Mouse (Mus musculus) lung, embryonic 15.5 days (tissue): ENCODE results near the gene Dzip1l. TPM values are rescaled to one million over a fixed set of nuclear protein-coding genes. Genes with fewer than 3 reads are reported as not detected.

Experiments
- ATAC-seq: fragments of 200-750 bp; cut with Nextera tagmentation; 2 replicates; pipeline ENCODE4 v1.8.0; 2017; ENCODE audit warnings: moderate number of reproducible peaks, borderline replicate concordance; ENCODE audit not compliant: low FRiP score, low TSS enrichment; ENCODE audit errors: extremely low read depth
- H3K27ac ChIP-seq: fragments of 300-500 bp; sonication (generic); 2 replicates; pipeline ENCODE4 v1.5.1; 2015; ENCODE audit warnings: moderate library complexity, mild to moderate bottlenecking, inconsistent platforms
- H3K27me3 ChIP-seq: fragments of 300-500 bp; sonication (generic); 2 replicates; pipeline ENCODE4 v1.6.1; 2015; ENCODE audit warnings: inconsistent platforms
- H3K36me3 ChIP-seq: fragments of 300-500 bp; sonication (generic); 2 replicates; pipeline ENCODE4 v1.6.1; 2015; ENCODE audit warnings: inconsistent platforms
- H3K4me1 ChIP-seq: fragments of 300-500 bp; sonication (generic); 2 replicates; pipeline ENCODE4 v1.6.1; 2015; ENCODE audit warnings: inconsistent platforms
- H3K4me2 ChIP-seq: fragments of 300-500 bp; sonication (generic); 2 replicates; pipeline ENCODE4 v1.6.1; 2015; ENCODE audit warnings: inconsistent platforms, mild to moderate bottlenecking, moderate library complexity
- H3K4me3 ChIP-seq: fragments of 300-500 bp; sonication (generic); 2 replicates; pipeline ENCODE4 v1.5.1; 2015; ENCODE audit warnings: mild to moderate bottlenecking, inconsistent platforms
- H3K9ac ChIP-seq: fragments of 300-500 bp; sonication (generic); 2 replicates; pipeline ENCODE4 v1.6.1; 2015; ENCODE audit warnings: inconsistent platforms
- H3K9me3 ChIP-seq: fragments of 300-500 bp; sonication (generic); 2 replicates; pipeline ENCODE4 v1.6.1; 2016; ENCODE audit warnings: inconsistent platforms
- WGBS: fragments of 180-500 bp; shearing (Covaris S2); methylation state at CpG from one replicate; pipeline ENCODE4 v1.1.7; 2015; 5-methylcytosine and 5-hydroxymethylcytosine counted together
- polyA plus RNA-seq: library from polyadenylated mRNA; unstranded; fragments of >200 nt; fragmentation: Nextera tagmentation; extraction: Ambion mirVana; gene quantifications from 2 replicates; pipeline ENCODE4 v1.2.1, GENCODE M21; 2015

Gene Dzip1l
- polyA plus RNA-seq, 1 experiment from 2014 or later = 33.8 TPM

DNA sequence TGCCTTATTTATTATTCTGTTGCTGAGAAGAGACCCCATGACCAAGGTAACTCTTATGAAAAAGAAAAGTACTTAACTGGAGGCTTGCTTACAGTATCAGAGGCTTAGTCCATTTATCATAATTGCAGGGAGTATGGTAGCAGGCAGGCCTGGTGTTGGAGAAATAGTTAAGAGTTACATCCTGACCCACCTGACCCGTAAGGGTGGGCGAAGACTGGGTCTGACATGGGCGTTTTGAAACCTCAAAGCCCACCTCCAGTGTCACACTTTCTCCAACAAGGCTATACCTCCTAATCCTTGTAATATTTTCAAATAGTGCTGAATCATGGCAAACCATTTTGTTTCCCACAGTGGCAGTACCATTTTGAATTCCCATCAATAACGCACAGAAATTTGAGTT is 715 bp upstream of the Dzip1l start:
- Histone ChIP-seq H3K9ac (peak overlapping the region; percentile 65; the same call in 1 of the 2 replicates), H3K36me3 (no peaks in the 10 kb centered on the region), H3K9me3 (no peaks in the 10 kb centered on the region), H3K4me2 (peak overlapping the region; percentile 76), H3K27me3 (no peaks in the 10 kb centered on the region), H3K27ac (peak overlapping the region; percentile 97), H3K4me1 (peaks cover 16% of the 10 kb centered on the region), H3K4me3 (no peak overlapping the region)
- 53% methylated on average over 4 of the region's 4 CpGs for WGBS
- no peak for ATAC-seq

DNA sequence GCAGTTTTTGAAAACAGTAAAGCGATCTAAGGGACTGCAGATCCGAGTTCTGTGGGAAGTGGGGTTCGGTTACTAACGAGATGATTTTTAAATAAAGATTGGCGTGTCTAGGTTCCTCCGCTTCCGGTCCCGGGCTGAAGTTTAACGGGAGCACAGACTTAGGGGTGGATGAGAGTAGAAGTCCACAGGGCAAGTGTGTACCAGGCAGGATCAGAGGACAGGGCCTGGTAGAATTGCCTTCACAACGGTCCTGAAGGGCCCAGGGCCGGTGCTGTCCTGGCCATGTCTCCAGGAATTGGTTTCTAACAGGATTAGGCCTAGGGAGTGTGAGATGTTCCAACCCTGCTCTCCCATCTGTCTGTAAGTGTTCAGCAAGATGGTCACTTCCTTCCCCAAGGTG is 775 bp downstream of the Dzip1l start:
- WGBS = under 1% methylated on average over 11 of the region's 11 CpGs
- Histone ChIP-seq H3K27ac (peak overlapping the region; percentile 97), H3K36me3 (peaks cover 10% of the 10 kb centered on the region; the same call in 1 of the 2 replicates), H3K4me3 (peak overlapping the region; percentile 65), H3K4me2 (peak overlapping the region; percentile 76), H3K9me3 (no peaks in the 10 kb centered on the region), H3K27me3 (no peaks in the 10 kb centered on the region), H3K9ac (peak overlapping the region; percentile 65), H3K4me1 (peaks cover 13% of the 10 kb centered on the region)
- ATAC-seq = peak; percentile 47; the same call in 1 of the 2 replicates

DNA sequence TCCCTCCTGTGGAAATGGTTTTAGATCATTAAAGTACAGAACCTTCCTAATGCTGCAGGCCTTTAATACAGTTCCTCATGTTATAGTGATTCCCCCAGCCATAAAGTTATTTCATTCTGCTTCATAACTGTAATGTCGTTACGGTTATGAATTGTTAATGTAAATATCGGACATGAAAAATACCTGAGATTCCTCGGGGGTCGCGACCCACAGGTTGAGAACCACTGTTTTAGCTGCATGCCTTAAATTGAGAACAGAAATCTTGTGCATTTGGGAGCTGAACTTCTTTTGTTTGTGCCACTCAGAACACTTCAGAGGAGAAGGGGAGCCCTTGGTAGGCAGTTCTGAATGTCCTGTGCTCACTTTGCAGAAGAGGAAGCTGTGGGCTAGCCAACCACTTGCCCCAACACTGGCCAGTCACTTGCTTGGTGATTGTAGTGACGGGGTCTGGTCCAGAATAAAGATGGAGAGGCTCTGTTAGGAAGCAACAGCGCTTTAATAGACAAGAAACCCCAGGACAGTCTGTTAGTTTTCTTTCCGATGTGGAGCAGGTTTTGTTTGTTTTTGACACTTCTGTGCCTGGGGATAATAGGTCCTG is 1.3 kb downstream of the Dzip1l start:
- H3K4me2 ChIP-seq = peak overlapping the region; percentile 76
- peak overlapping the region; percentile 65 for H3K4me3 ChIP-seq
- H3K27ac ChIP-seq = peak overlapping the region; percentile 97
- no peak for ATAC-seq
- peaks cover 13% of the 10 kb centered on the region for H3K4me1 ChIP-seq
- peak overlapping the region; percentile 65 for H3K9ac ChIP-seq
- WGBS = 26% methylated on average over 9 of the region's 9 CpGs
- no peaks in the 10 kb centered on the region for H3K9me3 ChIP-seq
- H3K27me3 ChIP-seq = no peaks in the 10 kb centered on the region
- peaks cover 11% of the 10 kb centered on the region; the same call in 1 of the 2 replicates for H3K36me3 ChIP-seq

DNA sequence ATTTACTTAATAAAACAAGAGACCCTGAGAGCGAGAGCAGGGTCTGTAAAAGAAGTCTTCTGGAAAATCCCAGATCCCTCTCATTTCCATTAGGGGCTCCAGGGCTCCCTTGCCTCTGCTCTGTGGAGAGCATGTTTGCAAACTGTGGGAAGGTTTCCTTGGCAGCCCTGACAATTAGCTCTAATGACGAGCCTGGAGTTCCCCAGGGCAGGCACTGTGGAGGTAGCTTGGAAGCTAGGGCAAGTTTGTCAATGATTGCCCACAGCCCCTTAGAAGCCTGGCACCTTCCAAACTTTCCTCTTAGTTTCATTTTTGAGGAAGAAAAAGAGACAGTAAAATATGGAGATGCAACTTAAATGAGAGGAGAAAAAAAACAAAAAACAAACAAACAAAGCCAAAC is 2.5 kb downstream of the Dzip1l start:
- no peak overlapping the region for H3K27ac ChIP-seq
- no peak for ATAC-seq

DNA sequence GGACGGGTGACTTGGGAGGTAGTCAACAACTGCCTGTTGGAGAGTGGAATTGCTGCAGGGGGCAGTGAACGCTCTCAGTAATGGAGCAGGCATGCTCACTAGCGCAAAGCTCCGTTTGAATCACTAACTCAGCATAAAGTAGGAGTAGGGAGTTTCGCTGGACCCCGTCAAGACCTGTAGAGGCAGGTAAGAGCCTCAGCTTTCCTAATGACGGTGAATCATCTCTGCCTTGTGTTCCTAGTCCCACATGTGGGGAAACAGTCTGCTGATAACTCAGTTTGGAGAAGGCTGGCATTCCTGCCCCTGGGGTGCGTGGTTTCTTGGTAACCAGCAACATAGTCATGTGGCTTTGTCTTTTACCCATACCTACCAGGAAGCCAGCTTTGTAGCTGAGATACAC is 3.0 kb downstream of the Dzip1l start:
- peaks cover 13% of the 10 kb centered on the region for H3K4me1 ChIP-seq
- 52% methylated on average over 8 of the region's 8 CpGs for whole genome bisulfite sequencing
- H3K27me3 ChIP-seq = no peaks in the 10 kb centered on the region
- no peak for ATAC-seq
- H3K27ac ChIP-seq = no peak overlapping the region
- peaks cover 24% of the 10 kb centered on the region for H3K36me3 ChIP-seq
- H3K4me3 ChIP-seq = 0 out of 2 replicates have a peak overlapping the region, but pooled peaks have one; percentile 3
- H3K4me2 ChIP-seq = peak overlapping the region; percentile 76
- no peaks in the 10 kb centered on the region for H3K9me3 ChIP-seq
- no peak overlapping the region for H3K9ac ChIP-seq

More for the DNA sequence above, 2.5 kb downstream of the Dzip1l start:
- H3K4me2 ChIP-seq = peak overlapping the region; percentile 76
- H3K36me3 ChIP-seq = peaks cover 19% of the 10 kb centered on the region; the same call in 1 of the 2 replicates
- no peak overlapping the region for H3K9ac ChIP-seq
- H3K9me3 ChIP-seq = no peaks in the 10 kb centered on the region
- 57% methylated on average over 2 of the region's 2 CpGs for WGBS
- H3K27me3 ChIP-seq = no peaks in the 10 kb centered on the region
- 0 out of 2 replicates have a peak overlapping the region, but pooled peaks have one; percentile 3 for H3K4me3 ChIP-seq
- H3K4me1 ChIP-seq = peaks cover 13% of the 10 kb centered on the region

DNA sequence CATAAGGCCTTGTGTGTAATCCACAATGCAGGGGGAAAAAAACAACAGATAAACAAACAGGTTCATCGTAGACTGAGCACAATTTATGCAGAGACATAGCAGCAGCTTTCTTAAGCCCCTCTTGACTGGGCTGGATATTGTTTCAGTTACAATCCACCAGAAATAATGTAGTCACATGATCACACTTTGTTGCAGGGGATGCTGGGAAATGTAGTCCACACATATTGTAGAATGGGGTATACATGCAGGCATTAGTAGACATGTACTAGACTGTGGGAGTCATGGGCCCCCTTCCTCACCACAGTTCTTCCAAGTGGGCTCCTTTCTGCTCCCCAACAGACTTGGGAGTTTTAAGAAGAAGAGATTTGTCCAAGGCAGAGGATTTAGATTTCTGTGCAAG is 7.5 kb downstream of the Dzip1l start:
- no peak overlapping the region for H3K9ac ChIP-seq
- no peak overlapping the region for H3K4me2 ChIP-seq
- H3K27me3 ChIP-seq = no peaks in the 10 kb centered on the region
- no peak for ATAC-seq
- H3K4me1 ChIP-seq = peaks cover 6% of the 10 kb centered on the region
- peaks cover 57% of the 10 kb centered on the region for H3K36me3 ChIP-seq
- 87% methylated on average over 1 of the region's 1 CpGs for WGBS
- H3K4me3 ChIP-seq = no peak overlapping the region
- H3K27ac ChIP-seq = no peak overlapping the region
- no peaks in the 10 kb centered on the region for H3K9me3 ChIP-seq

DNA sequence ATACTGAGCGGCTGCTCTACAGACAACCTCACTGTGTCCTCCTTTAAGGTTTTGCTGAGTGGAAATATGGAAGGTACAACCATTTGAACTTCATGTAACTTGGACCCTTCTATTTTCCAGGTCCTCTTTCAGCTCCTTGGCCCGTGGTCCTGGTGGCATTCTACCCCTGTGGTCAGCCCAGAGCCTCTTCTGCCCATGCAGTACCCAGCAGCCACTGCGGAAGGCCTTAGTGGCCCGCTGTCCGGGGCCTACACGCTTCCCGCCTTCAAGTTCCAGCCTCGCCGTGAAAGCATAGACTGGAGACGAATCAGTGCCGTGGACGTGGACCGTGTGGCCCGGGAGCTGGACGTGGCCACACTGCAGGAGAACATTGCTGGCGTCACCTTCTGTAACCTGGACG is 7.9 kb downstream of the Dzip1l start:
- ATAC-seq = no peak
- Histone ChIP-seq H3K9ac (no peak overlapping the region), H3K27me3 (no peaks in the 10 kb centered on the region), H3K27ac (no peak overlapping the region), H3K4me3 (no peak overlapping the region), H3K4me1 (peaks cover 3% of the 10 kb centered on the region), H3K9me3 (no peaks in the 10 kb centered on the region), H3K36me3 (peaks cover 62% of the 10 kb centered on the region), H3K4me2 (no peak overlapping the region)
- WGBS = 94% methylated on average over 17 of the region's 17 CpGs

DNA sequence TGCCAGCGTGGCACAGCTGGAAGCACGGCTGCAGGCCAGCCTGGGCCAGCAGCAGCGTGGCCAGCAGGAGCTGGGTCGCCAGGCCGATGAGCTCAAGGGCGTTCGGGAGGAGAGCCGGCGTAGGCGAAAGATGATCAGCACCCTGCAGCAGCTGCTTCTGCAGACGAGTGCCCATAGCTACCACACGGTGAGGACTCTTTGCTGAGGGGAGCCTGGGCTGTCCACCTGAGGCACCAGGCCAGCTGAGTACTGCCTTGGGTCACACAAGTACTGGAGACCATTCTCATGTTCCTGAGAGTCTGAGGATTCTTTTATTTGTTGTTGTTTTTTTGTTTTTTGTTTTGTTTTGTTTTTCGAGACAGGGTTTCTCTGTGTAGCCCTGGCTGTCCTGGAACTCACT is 8.4 kb downstream of the Dzip1l start:
- no peaks in the 10 kb centered on the region for H3K4me1 ChIP-seq
- no peak overlapping the region for H3K4me3 ChIP-seq
- peaks cover 66% of the 10 kb centered on the region for H3K36me3 ChIP-seq
- H3K9me3 ChIP-seq = no peaks in the 10 kb centered on the region
- no peak overlapping the region for H3K4me2 ChIP-seq
- H3K9ac ChIP-seq = no peak overlapping the region
- no peak overlapping the region for H3K27ac ChIP-seq
- no peaks in the 10 kb centered on the region for H3K27me3 ChIP-seq
- 95% methylated on average over 13 of the region's 13 CpGs for WGBS
- ATAC-seq = no peak

DNA sequence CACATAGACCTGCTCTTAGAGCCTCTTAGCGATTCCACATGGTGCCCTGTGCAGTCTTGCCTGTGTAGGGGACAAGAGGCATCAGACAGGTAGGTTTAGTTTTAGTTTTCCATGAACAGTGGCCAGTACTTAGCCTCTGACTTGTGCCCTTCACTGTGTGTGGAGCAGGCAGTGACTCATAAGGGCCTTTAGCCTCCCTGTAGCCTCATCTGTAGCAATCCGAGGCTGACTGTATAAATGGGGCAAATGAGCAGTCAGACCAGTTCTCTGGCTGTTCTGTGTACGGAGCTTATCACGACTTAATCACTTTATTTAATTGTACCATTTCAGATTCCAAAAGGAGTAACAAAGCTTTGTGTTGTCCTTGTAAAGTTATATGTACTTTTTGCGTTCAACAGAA is 10.7 kb downstream of the Dzip1l start:
- Histone ChIP-seq H3K36me3 (peaks cover 74% of the 10 kb centered on the region), H3K4me2 (no peak overlapping the region), H3K4me1 (no peaks in the 10 kb centered on the region), H3K9ac (no peak overlapping the region), H3K27ac (no peak overlapping the region), H3K9me3 (no peaks in the 10 kb centered on the region), H3K27me3 (no peaks in the 10 kb centered on the region), H3K4me3 (no peak overlapping the region)
- ATAC-seq = no peak
- 78% methylated on average over 5 of the region's 5 CpGs for WGBS

DNA sequence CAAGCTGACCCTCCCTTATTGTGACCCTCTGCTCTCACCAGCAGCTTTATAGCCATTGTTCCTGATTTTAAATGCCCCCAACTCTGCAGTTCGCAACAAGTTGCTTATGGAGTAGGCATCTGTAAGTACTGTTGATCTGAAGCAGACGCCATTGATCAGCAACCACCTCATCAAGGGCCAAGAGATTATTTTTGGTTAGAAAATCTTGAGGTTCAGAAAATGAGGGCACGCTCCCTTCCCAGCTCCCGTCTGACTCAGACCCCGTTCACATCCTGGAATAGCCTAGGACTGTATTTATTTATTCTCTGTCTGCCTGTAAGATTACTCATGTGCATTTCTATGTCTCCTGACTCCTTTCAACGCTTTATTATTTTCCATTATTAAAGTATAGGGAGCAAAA is 16.1 kb downstream of the Dzip1l start:
- H3K27ac ChIP-seq = no peak overlapping the region
- WGBS = 53% methylated on average over 6 of the region's 6 CpGs
- H3K4me3 ChIP-seq = no peak overlapping the region
- H3K4me1 ChIP-seq = no peaks in the 10 kb centered on the region
- no peak overlapping the region for H3K9ac ChIP-seq
- no peak for ATAC-seq
- peaks cover 74% of the 10 kb centered on the region for H3K36me3 ChIP-seq
- no peaks in the 10 kb centered on the region for H3K9me3 ChIP-seq
- no peak overlapping the region for H3K4me2 ChIP-seq
- H3K27me3 ChIP-seq = no peaks in the 10 kb centered on the region

DNA sequence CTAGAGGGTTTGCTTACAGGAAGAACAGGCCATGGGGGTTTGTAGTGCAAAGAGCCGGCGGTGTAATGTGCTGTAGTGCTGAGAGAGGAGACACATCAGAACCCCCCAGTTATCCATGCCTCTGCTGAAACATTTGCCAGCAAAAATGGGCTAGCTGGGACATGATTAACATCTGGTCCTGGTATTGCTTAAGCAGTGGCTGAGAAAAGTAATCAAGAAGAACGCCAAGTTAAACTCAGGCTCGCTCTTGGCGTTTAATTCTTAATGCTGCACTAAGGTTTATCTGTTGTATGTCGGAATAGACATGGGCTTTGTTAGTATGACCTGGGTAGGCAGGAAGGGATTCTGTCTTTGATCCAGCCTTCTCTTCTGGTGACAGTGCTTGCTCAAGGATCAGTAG is 16.8 kb downstream of the Dzip1l start:
- Histone ChIP-seq H3K36me3 (peaks cover 79% of the 10 kb centered on the region), H3K4me1 (no peaks in the 10 kb centered on the region), H3K4me3 (no peak overlapping the region), H3K27me3 (no peaks in the 10 kb centered on the region), H3K27ac (no peak overlapping the region), H3K4me2 (no peak overlapping the region), H3K9me3 (no peaks in the 10 kb centered on the region), H3K9ac (no peak overlapping the region)
- WGBS = 77% methylated on average over 6 of the region's 6 CpGs
- peak; percentile 11; the same call in 1 of the 2 replicates for ATAC-seq

DNA sequence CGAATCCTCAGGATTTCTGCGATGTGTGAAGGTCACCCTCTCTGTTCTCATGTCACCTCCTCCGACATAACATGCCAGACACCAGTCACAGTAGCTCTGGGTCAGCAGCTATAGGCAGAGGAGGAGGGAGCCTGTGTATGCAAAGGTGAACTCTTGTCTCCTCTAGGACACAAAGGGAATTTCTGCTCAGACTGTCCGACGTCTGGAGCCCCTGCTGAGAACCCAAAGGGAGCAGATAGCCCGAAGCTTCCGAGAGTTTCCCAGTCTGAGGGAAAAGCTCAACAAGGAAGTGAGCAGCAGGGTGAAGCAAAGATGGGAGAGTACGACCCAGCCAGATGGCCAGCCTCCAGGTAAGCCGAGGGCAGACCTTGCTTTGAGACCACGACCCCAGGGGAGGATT is 31.5 kb downstream of the Dzip1l start:
- H3K9ac ChIP-seq = no peak overlapping the region
- no peaks in the 10 kb centered on the region for H3K9me3 ChIP-seq
- H3K27ac ChIP-seq = no peak overlapping the region
- H3K4me2 ChIP-seq = no peak overlapping the region
- no peak overlapping the region for H3K4me3 ChIP-seq
- WGBS = 79% methylated on average over 10 of the region's 10 CpGs
- no peak for ATAC-seq
- H3K36me3 ChIP-seq = peaks cover 64% of the 10 kb centered on the region
- no peaks in the 10 kb centered on the region; the same call in 1 of the 2 replicates for H3K4me1 ChIP-seq
- no peaks in the 10 kb centered on the region for H3K27me3 ChIP-seq
